Mouse (Mus musculus) heart, embryonic 11.5 days (tissue): ENCODE measurements around the gene 4930451I11Rik. TPM values are rescaled to one million over a fixed set of nuclear protein-coding genes. Genes with fewer than 3 reads are reported as not detected.
A peak's percentile ranks its signal among the peaks of the same experiment; 100 is the strongest.

Source experiments
- ATAC-seq: fragments of 200-750 bp; cut with Nextera tagmentation; replicated peaks from 2 replicates; pipeline ENCODE4 v1.8.0; 2017; ENCODE audit warnings: moderate library complexity; ENCODE audit not compliant: insufficient number of reproducible peaks, low FRiP score, low TSS enrichment
- H3K27ac ChIP-seq: fragments of 300-500 bp; sonication (generic); 2 replicates; pipeline ENCODE4 v1.5.1; 2014; ENCODE audit warnings: mild to moderate bottlenecking, low read depth, low read length
- H3K27me3 ChIP-seq: fragments of 300-500 bp; sonication (generic); 2 replicates; pipeline ENCODE4 v1.6.1; 2014; ENCODE audit warnings: mild to moderate bottlenecking, low read length, mixed read lengths; ENCODE audit not compliant: control insufficient read depth, insufficient read depth
- H3K36me3 ChIP-seq: fragments of 300-500 bp; sonication (generic); 2 replicates; pipeline ENCODE4 v1.6.1; 2014; ENCODE audit warnings: mild to moderate bottlenecking, low read length, moderate library complexity, mixed read lengths; ENCODE audit not compliant: control insufficient read depth, insufficient read depth
- H3K4me1 ChIP-seq: fragments of 300-500 bp; sonication (generic); 2 replicates; pipeline ENCODE4 v1.6.1; 2014; ENCODE audit warnings: low read length; ENCODE audit not compliant: control insufficient read depth, insufficient read depth
- H3K4me2 ChIP-seq: fragments of 300-500 bp; sonication (generic); 2 replicates; pipeline ENCODE4 v1.6.1; 2014; ENCODE audit warnings: mild to moderate bottlenecking, moderate library complexity
- H3K4me3 ChIP-seq: fragments of 300-500 bp; sonication (generic); 2 replicates; pipeline ENCODE4 v1.5.1; 2014; ENCODE audit warnings: low read depth, low read length
- H3K9ac ChIP-seq: fragments of 300-500 bp; sonication (generic); 2 replicates; pipeline ENCODE4 v1.6.1; 2014; ENCODE audit warnings: mild to moderate bottlenecking, low read depth, low read length, moderate library complexity
- H3K9me3 ChIP-seq: fragments of 300-500 bp; sonication (generic); replicated peaks from 2 replicates; pipeline ENCODE4 v1.6.1; 2016; ENCODE audit warnings: low read length; ENCODE audit not compliant: control insufficient read depth
- WGBS: fragments of 180-500 bp; shearing (Covaris S2); extraction: QIAGEN DNeasy Blood & Tissue Kit; methylation state at CpG from one replicate; pipeline ENCODE4 v1.1.7; 2014; ENCODE audit not compliant: insufficient replicate concordance; 5-methylcytosine and 5-hydroxymethylcytosine counted together
- polyA plus RNA-seq: library from polyadenylated mRNA; unstranded; fragments of >200 nt; fragmentation: Nextera tagmentation; extraction: Ambion mirVana; gene quantifications from 2 replicates; pipeline ENCODE4 v1.2.1, GENCODE M21; 2014

4930451I11Rik gene
- polyA plus RNA-seq, 1 experiment from 2014 or later, result not detected

- Histone ChIP-seq H3K4me1 (peaks cover 27% of the 10 kb centered on the region), H3K9ac (no peak overlapping the region), H3K4me2 (peak overlapping the region; percentile 77), H3K9me3 (no peaks in the 10 kb centered on the region), H3K4me3 (peak overlapping the region; percentile 5; the same call in 1 of the 2 replicates), H3K27ac (peak overlapping the region; percentile 22; the same call in 1 of the 2 replicates), H3K36me3 (peaks cover 22% of the 10 kb centered on the region), H3K27me3 (no peaks in the 10 kb centered on the region)
- no peak for ATAC-seq
- WGBS, result 79% methylated on average over 16 of the region's 16 CpGs
These were observed 35.8 kb downstream of the 4930451I11Rik start for GRCm38 (mm10) chr7:126795387-126796317.

GRCm38 (mm10) chr7:126794271-126794605 is 37.2 kb downstream of the 4930451I11Rik start:
- ATAC-seq, result no peak
- H3K4me2 ChIP-seq, result no peak overlapping the region
- 55% methylated on average over 4 of the region's 4 CpGs for WGBS
- no peaks in the 10 kb centered on the region for H3K27me3 ChIP-seq
- H3K27ac ChIP-seq, result no peak overlapping the region
- peaks cover 18% of the 10 kb centered on the region for H3K4me1 ChIP-seq
- peaks cover 28% of the 10 kb centered on the region for H3K36me3 ChIP-seq
- H3K9me3 ChIP-seq, result no peaks in the 10 kb centered on the region
- no peak overlapping the region for H3K4me3 ChIP-seq
- no peak overlapping the region for H3K9ac ChIP-seq

GRCm38 (mm10) chr7:126793456-126794270 is 37.8 kb downstream of the 4930451I11Rik start:
- Histone ChIP-seq H3K36me3 (peaks cover 32% of the 10 kb centered on the region), H3K9ac (no peak overlapping the region; the same call in 1 of the 2 replicates), H3K27me3 (no peaks in the 10 kb centered on the region), H3K9me3 (no peaks in the 10 kb centered on the region), H3K27ac (no peak overlapping the region), H3K4me2 (peak overlapping the region; percentile 80; the same call in 1 of the 2 replicates), H3K4me3 (no peak overlapping the region), H3K4me1 (peaks cover 18% of the 10 kb centered on the region)
- WGBS, result 71% methylated on average over 4 of the region's 4 CpGs
- ATAC-seq, result no peak

GRCm38 (mm10) chr7:126792721-126793443 is 38.6 kb downstream of the 4930451I11Rik start:
- peaks cover 18% of the 10 kb centered on the region for H3K4me1 ChIP-seq
- no peaks in the 10 kb centered on the region for H3K9me3 ChIP-seq
- peak overlapping the region; percentile 76 for H3K4me3 ChIP-seq
- ATAC-seq, result no peak
- H3K27me3 ChIP-seq, result no peaks in the 10 kb centered on the region
- peak overlapping the region; percentile 70 for H3K9ac ChIP-seq
- H3K4me2 ChIP-seq, result peak overlapping the region; percentile 80
- H3K27ac ChIP-seq, result peak overlapping the region; percentile 98
- 20% methylated on average over 11 of the region's 11 CpGs for WGBS
- H3K36me3 ChIP-seq, result peaks cover 40% of the 10 kb centered on the region

- Histone ChIP-seq H3K27me3 (no peaks in the 10 kb centered on the region), H3K9me3 (no peaks in the 10 kb centered on the region), H3K4me2 (peak within 1 kb of the TSS; percentile 80), H3K4me1 (peaks cover 15% of the 10 kb centered on the region), H3K4me3 (peak within 1 kb of the TSS; percentile 76), H3K9ac (peak within 1 kb of the TSS; percentile 92), H3K27ac (peak within 1 kb of the TSS; percentile 98), H3K36me3 (peaks cover 45% of the 10 kb centered on the region)
- WGBS, result under 1% methylated on average over 80 of the region's 83 CpGs
- peak; percentile 85 for ATAC-seq
These were observed 39.4 kb downstream of the 4930451I11Rik start, which contains the start of gene Ppp4c for GRCm38 (mm10) chr7:126791851-126792720. Ppp4c (minus strand) TSS chr7:126792496.

- Histone ChIP-seq H3K36me3 (peaks cover 47% of the 10 kb centered on the region), H3K9ac (no peak overlapping the region), H3K27me3 (no peaks in the 10 kb centered on the region), H3K4me1 (peaks cover 4% of the 10 kb centered on the region), H3K9me3 (no peaks in the 10 kb centered on the region), H3K27ac (no peak overlapping the region), H3K4me3 (no peak overlapping the region), H3K4me2 (no peak overlapping the region)
- WGBS, result 88% methylated on average over 4 of the region's 4 CpGs
- ATAC-seq, result no peak
These were observed 42.3 kb downstream of the 4930451I11Rik start for GRCm38 (mm10) chr7:126789141-126789540.

GRCm38 (mm10) chr7:126786142-126786541 is 45.3 kb downstream of the 4930451I11Rik start:
- no peaks in the 10 kb centered on the region for H3K27me3 ChIP-seq
- no peak for ATAC-seq
- no peak overlapping the region for H3K27ac ChIP-seq
- peaks cover 12% of the 10 kb centered on the region for H3K4me1 ChIP-seq
- peaks cover 47% of the 10 kb centered on the region for H3K36me3 ChIP-seq
- no peak overlapping the region for H3K4me3 ChIP-seq
- H3K4me2 ChIP-seq, result no peak overlapping the region
- H3K9me3 ChIP-seq, result no peaks in the 10 kb centered on the region
- no peak overlapping the region for H3K9ac ChIP-seq
- 90% methylated on average over 14 of the region's 14 CpGs for WGBS
